Mouse (Mus musculus) spleen, postnatal 36 days (tissue): Measurements from ENCODE around the gene Prelp.

Experiments
- DNase-seq, 2 experiments: peaks; one replicate each; pipeline ENCODE4 v3.0.0; 2022; ENCODE audit warnings: low spot score in 2 of 2, mixed read lengths in 1 of 2

Prelp gene

DNA sequence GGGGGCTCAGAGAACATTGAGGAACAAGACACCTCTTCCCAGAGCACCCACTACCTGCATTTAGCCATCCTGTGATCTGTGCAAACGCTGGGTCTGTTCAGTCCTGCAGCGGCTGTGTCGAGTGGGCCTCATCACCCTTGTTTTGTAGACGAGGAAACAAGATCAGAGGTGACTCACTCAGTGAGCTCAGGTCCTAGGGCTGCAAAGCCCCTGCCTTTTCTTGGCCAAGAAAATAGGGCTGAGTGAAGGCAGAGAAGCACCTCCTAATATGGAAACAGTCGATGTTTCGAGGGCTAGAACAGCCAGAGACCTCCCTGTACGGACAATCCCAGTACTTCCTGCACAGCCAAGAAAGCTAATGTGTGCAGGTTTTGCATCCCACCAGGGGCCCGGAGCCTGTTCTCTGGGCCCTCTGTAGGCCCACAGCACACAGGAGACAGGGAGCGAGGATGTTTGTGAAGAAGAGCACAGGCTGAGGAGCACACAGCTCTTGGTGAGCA, 22.1 kb downstream of the Prelp start:
- no peak for DNase-seq

GRCm38 (mm10) chr1:133897293-133897692, 23.9 kb downstream of the Prelp start:
- no peak for DNase-seq

GRCm38 (mm10) chr1:133891489-133891888, 29.7 kb downstream of the Prelp start:
- no peak for DNase-seq

DNA sequence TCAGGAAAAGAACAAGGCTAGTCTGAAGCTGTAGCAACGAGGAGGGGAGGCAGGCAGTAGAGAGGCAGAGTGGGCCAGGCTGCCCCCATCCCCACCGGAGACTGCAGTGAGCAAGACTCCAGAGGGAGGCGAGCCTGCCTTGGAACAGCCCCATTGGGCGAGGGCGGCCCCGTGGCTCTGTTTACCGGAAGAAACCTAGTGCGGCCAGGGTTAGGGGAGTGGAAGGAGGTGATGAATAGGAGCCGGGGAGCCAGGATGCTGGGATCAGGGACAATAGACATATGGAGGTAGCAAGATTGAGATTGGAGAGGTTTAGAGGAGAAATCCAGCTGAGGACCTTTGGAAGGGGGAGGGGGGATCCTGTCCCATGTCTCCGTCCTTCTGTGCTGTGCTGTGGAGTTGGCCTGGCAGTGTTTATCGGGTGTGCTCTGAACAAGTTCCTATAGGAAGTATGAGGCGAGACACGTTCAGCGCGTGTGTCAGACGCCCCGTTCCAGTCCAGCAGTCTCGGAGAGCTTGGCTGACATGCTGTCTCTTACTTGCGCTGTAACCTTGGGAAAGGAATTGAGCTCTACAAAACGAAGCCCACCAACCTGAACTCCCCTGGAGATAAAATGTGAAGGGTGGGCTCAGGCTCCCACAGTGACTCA, 31.1 kb downstream of the Prelp start:
- DNase-seq: no peak

GRCm38 (mm10) chr1:133887538-133888250, 33.5 kb downstream of the Prelp start:
- no peak for DNase-seq

GRCm38 (mm10) chr1:133887044-133887443, 34.2 kb downstream of the Prelp start:
- DNase-seq: no peak

GRCm38 (mm10) chr1:133886431-133886830, 34.8 kb downstream of the Prelp start:
- DNase-seq: no peak

DNA sequence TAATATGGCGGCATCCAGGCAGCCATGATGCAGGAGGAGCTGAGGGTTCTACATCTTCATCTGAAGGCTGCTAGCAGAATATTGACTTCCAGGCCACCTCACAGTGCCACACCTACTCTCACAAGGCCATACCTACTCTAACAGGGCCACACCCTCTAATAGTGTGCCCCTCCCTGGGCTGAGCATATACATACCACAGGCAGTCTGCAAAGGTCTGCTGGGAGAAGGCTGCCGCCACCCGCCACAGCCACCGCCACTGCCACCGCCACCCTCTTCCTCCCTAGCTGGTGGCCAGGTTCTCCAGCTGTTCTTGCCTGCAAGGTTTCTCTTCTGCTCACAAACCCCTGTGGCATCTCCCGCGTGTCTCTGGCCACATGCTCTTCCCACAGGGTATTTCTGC, 35.4 kb downstream of the Prelp start:
- no peak for DNase-seq

DNA sequence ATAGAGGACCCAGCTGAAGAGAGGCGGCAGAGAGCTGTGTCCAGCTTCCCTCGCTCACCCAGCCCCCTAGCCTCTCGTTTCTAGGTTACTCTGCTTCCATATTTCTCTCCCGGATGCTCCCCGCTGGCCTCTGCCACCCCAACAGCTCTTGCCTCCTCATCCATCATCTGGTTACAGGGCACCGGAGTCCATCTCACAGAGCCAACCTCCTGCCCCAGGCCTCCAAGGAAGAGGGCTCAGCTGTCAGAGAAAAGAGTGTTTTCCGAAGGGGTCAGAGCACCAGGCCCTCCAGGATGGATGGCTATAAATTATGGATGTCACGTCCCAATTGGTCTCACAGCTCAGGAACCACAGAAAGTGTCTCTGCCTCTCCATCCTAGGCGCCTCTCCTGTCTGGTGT, 36.5 kb downstream of the Prelp start:
- DNase-seq: no peak

- DNase-seq: no peak
Measured at GRCm38 (mm10) chr1:133884090-133884489, 37.1 kb downstream of the Prelp start.

- no peak for DNase-seq
Measured at GRCm38 (mm10) chr1:133882283-133883217, 38.7 kb downstream of the Prelp start.

DNA sequence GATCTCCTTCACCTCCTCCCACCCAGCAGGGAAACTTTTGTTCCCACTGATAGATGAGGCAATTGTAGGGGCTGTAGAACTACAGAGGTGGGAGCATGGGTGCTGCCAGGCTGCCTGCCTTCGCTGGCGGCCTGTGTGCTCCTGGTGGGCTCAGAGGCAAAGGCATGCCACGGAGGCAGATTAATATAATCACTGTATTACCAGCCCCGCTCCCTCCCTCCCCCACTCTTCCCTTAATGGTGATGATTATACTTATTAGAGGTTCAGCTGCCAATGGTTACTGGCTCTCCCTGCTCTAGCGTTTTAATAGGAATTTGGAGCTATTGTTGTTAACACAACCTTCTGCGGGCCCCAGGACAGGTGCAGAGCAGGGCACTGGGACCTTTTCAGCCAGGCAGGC, 39.4 kb downstream of the Prelp start:
- no peak for DNase-seq

DNA sequence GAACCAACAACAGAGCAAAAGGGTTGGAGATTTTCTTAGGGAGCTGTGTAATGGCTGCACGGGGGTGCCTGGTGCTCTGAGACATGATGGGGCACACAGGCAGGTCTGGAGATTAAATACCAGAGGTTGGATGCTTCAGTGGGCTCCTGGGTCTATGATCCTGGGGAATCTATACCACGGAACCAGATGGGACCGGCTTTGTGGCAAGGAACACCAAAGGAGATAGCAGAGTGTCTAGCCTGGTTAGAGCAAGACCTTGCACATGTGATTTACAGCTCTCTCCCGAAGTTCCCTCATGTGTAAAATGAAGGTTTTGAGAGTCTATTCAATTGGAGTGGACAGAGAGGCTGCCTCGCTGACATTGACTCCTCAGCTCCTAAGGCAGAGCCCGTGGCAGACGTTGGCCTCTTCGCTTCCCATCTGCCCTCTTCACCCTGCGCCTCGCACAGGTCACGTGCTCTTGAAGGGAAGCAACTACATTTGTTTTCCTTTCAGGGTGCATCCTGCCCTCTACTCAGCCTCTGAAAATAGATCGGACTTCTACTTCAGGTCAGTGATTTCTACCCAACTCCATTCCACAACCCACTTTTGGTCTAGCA, 42.3 kb downstream of the Prelp start:
- no peak for DNase-seq

- no peak for DNase-seq
Measured at GRCm38 (mm10) chr1:133876936-133877335, 44.3 kb downstream of the Prelp start.

- no peak for DNase-seq
Measured at GRCm38 (mm10) chr1:133873086-133873813, 48.0 kb downstream of the Prelp start.

DNA sequence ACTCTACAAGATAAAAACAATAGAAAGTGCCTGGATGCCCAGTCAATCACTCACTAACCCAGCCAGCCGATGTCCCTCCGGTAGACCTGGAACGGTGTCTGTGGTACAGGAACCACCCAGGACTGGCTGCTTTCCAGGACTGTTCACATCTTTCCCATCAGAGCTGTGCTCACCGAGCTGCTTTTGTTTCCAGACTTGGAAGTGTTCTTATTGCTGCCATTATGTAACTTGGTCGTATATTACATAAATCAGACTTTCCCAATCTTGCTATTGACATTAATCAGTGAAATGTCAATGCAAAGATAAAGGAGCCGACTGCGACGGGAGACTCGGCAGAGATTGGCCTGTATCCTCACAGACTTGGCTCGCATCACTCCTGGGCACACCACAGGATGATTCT, 50.0 kb downstream of the Prelp start:
- no peak for DNase-seq

GRCm38 (mm10) chr1:133869221-133869620, 52.0 kb downstream of the Prelp start:
- no peak for DNase-seq

- DNase-seq: no peak
Measured at GRCm38 (mm10) chr1:133863257-133863997, 57.8 kb downstream of the Prelp start.

DNA sequence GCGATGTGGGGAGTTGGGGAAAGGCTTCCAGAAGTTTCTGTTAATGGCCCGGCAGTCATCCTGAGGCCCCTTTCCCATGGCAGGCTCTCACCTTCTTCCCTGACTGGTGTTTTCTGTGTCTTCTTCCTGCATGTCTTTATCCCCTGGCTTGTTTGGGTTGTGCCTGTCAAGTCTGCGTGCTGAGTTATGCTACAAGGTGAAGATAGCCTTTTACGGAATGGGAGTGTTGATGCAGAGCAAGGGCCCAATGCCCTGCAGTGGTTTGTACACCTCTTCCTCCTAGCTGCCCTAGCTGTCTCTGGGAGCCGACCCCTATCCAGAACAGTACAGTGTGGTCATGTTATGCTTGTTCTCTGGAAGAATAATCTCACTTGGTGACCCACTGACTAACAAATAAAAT, 60.2 kb downstream of the Prelp start:
- DNase-seq: no peak
